Mouse (Mus musculus): ENCODE data around the gene Shroom2.

Gene Shroom2

DNA sequence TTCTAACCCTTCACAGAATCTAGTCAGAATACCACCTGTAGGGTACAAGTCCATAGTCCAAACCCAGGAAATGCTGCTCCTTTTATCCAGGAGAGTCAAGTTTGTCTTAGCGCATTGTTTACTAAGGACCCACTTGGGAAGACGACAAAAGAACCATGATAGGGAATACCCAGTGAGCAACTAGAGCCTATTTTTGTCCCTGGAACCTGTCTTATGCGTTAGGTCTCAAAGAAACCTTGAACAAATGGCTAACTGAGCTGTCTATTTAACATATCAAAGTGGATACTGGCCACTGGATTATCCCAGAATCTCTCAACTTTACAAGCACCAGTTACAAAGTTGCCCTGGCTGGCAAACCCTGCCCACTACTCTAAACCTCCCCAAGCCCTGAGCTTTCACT is 67.6 kb downstream of the Shroom2 start:
- no peak for DNase-seq (ENCODE audit: low spot score in 2 of 2)

DNA sequence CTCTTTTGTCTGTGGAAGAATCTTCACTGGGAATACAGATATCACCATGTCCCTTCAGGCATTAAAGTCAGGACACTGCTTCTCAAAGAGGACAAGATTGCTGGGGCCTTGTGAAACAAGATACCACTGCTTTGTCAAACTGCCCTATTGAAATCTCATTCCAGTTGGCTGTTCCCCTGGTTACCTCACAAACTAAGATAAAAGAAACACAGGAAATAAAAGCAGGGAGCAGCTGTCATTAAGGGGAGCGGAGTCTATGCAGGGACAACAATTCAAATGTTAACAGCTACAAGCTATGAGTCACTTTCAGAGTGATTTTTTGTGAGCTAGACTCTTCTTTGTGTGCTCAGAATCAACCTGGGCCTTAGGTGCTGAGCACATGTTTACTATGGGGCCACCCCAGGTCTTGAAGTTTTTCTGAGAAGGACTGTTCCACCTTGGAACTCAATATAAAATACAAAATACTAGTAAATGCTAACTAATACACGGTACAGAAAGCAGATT is 78.4 kb downstream of the Shroom2 start:
- no peak for DNase-seq (ENCODE audit: low spot score in 2 of 2)

DNA sequence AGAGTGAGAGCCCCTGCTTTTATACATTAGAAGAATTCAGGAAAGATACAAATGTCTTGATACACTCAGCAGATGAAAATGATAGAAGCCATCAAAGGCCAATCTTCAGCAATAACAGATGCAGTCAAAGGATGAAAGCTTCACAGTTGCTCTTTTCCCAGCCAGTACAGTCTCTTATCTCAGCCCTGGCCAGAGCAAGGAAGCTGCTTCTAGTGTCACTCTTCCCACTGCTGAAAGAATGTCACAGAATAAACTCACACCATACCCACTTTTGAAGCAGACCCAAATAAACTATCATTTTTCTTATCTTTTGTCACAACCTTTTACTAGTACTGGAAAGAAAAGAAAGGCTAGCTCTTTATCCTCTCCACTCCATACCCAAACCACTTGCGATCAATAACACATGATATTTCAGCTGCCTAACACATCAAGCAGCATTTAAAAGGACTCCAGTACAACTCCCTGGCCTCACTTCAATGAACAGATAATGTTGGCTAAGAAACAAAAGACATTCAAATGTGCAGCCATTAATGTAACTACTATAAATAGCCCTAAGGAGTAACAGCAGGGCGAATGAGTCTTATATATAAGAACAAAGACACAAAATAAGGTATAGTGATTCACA is 90.0 kb downstream of the Shroom2 start:
- DNase-seq (ENCODE audit: low spot score in 2 of 2): no peak

DNA sequence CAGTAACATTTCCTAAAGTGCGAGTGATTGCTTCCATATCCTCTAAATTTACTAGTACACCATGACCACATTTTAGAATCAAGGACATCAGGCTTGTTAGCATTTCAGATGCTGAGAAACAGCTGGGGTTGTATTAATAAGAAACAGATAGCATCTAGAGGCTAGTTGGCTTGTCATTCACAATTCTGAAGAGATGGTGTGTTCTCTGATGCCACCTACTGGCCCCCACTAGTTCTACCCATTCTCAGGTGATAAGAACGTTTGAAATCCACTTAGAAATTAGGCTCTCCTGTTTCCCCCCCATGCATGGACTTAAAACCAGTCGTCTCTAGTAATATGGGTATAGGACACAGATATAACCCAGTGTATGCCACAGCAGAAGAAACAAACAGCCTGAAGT is 92.9 kb downstream of the Shroom2 start:
- no peak for DNase-seq (ENCODE audit: low spot score in 2 of 2)

DNA sequence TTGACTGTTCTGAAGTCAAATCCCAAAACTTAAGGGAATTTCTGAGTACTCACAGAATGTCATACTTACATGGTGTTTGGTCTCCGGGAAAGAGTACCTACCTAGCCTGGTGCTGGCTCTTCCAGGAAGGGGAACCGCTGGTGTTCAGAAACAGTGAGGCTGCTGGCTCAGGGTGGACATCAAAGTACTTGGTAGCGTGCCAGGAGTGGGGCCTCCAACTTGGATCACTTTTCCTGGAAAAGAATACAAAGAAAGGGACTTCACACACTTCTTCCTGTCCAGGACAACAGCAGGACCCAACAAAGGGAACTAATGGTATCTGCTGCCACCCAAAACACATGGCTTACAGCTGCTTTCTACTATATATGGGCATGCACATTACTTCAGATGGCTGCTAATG is 95.8 kb downstream of the Shroom2 start:
- DNase-seq (ENCODE audit: low spot score in 2 of 2): no peak

DNA sequence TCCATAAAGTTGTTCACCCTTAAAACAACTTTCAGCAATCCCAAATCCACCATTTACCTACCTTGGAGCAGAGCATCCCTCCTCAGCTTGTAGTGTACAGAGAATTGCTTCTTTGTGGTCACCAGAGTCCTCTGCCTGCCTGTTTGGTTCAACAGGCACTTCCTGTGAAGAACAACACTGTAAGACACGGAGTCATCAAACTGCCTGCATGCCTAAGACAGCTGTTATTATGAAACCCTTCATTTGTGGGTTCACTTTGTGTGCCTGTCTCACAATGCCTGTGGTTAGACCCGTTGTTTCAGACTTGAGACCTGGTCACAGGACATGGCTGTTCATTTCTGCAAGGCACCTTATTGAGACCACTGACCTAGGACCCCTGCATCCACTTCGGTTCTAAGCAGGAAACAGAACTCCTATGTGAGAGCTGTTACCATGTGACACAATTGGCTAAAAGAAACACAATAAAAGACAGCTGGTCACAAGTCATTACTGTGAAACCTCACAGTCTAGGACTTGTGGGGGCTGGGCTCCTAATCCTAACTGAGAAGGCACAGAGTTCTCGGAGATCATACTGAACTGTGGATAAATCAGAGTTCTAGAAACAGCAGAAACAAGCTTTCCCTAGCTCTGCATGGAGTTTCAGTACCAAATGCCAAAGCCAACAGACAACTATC is 111.8 kb downstream of the Shroom2 start:
- no peak for DNase-seq (ENCODE audit: low spot score in 2 of 2)

DNA sequence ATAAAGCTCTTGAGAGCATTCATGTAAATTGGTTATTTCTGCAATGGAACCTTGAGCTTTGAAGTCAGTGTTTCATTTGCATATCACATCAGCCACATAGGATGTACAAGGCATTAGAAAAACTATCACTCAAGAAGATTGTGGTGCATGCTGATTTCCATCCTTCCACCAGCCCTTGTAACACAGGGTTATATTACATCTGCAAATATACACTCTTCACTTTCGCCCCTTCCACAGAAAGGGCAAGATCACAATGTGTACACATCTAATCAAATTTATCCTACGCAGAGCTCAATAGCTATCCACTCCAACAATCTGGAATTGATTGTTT is 112.7 kb downstream of the Shroom2 start:
- DNase-seq (ENCODE audit: low spot score in 2 of 2): no peak

DNA sequence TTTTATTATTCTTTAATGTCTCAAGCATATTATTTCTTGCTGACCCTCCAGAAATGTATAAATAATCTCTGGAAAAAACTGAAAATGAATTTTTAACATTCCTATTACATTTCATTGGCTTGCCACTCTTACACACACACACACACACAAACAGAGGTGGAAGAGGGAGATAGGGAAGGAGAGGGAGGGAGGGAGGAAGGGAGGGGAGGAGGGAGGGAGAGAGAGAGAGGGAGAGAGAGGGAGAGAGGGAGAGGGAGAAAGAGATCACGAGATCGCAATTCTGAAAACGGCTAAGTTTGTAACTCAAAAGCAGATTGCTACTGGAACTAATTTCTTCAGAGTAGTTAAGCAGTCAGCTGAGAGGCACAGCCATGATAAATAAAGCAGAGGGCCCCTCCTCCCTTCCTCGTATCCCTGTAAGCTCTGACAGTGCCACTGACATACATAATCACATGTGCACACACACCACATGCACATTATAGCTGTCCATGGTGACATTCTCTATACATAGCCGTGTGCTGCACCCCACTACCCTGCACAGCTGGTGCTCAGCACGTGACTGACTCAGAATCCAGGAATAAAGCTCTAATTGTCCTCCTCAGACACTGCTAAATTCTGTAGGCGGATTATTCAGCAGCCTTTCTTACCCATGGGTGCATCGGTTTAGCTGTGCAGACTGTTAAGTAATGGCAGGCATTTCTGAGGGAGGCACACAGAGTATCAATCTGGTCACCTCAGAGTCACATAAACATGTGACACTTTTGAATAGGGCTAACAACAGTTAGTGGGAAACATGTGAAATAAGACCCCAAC is 113.3 kb downstream of the Shroom2 start:
- no peak for DNase-seq (ENCODE audit: low spot score in 2 of 2)

DNA sequence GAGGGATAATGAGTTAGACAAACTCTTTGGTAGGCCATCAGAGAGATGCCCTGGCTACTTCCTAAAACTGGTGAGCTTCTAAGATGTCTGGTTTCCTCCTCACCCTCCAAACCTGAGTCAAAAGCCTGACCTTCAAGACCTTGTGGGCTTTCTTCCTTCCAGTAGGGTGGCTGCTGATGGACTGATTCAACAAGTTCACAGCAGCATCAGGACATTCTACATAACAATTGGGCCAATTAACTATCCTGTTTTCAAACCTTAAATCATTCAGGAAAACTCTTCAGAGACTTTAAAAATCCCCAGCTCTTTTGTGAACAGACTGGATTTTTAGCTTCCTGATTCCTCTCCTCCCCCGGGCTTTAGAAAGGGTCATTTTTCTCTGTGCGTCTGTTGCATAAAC is 116.6 kb downstream of the Shroom2 start:
- DNase-seq (ENCODE audit: low spot score in 2 of 2): no peak

DNA sequence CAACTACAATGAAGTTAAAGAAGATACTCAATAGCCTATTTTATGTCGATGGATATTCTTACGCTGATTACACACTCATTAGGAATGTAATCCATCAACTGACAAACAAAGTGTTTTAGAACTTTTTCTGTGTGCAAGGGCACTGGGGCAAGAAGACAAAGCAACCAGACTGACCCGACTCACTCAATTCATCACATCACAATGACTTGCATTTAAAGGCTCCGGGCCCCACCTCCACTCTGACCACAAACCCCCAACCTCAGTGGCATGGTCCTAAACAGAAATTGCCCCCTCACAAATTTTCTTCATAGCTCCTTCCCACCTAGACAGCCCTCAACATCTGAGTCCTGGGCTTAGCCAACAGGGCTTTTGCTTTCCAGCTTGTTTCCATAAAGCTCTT is 124.4 kb downstream of the Shroom2 start:
- DNase-seq (ENCODE audit: low spot score in 2 of 2): no peak

DNA sequence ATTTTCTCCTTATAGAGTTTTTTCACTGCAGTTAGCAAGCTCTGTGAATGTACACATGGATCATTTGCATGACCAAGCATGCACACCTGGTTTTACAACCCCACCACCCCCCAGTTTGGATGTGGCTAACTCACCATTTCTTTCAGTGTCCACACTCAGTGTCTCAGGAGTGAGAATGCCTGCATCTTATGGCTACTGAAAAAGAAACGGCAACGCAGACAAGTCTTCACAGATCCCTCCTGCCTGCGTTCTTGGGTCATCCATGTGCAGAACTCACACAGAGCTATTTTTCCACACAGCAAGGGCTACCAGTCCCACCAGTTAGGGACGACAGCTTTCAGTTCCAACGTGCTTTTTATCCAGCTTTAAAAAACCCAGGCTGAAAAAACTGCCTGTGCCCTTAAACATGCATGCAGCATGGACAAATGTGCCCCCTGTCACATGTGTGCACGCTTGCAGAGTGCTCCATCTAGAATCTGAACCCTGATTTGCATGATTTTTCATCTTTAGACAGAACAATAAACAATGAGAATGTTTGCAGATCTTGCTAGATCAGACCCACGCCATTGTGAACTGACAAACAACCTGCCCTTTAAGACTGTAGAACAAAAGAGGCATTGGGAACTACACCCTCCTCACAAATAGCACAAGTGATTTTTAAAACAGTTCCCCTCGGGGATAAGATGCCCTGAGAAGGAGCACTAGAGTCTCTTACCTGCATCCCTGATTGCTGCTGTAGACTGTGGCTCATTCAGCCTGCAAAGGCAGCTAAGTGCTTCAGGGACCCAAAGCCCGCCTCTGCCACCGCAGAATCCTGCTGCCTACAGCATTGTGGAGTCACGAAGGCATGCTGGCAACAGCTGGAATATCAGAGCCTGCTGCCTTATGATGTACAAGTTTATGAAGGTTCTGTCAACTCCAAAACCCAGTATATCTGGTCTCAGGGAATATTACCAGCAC is 125.3 kb downstream of the Shroom2 start:
- DNase-seq (ENCODE audit: low spot score in 2 of 2): no peak

DNA sequence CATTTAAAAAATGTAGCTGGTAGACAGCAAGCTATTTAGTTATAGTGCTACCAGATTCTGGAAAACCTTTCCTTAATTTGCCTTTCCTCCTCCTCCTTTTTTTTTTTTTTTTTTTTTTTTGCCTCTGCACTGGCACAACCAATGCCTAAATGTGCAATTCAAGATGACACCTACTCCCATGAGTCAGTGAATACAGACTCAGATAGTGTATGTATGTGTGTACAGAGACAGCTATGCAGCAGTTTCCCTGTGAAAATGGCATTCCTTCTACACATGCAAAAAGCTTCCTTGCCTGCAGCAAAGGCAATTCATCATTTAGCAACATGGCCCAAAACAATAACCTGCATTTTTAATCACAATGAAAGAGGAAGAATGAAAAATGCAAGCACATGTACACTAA is 126.1 kb downstream of the Shroom2 start:
- DNase-seq (ENCODE audit: low spot score in 2 of 2): no peak

DNA sequence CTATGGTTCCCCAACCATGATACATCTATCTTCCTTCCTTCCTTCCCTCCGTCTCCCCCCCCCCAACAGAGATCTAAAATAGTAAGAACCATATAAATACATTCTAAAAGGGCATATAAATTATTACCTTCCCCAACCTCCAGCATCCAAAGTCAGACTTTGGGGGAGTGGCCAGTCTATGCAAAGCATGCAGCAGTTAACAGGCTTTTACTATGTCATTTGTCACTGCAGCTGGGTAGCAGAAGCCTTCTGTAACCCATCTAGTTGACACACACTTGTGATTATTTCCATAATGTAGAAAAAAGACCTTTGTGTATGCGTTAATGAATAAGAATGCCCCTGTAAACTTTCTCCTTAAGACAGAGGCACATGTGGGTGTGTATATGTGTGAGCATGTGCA is 126.6 kb downstream of the Shroom2 start:
- DNase-seq (ENCODE audit: low spot score in 2 of 2): no peak

DNA sequence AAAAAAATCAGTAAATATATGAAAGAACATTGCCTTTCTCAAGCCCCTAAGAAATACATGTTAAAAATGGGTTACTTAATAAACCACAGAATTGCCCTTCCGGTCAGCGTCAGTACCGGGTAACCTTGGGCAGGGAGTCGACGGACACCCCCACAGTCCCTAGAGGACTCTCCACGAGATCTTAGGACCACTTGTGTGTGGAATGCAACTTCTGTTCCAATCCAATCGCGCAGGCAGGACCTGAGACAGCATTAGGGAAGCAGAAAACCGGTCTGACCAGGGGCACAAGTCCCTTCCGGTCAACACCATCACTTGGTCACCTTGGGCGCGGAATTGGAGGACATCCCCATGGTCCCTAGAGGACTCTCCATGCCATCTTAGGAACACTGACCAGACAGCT is 133.9 kb downstream of the Shroom2 start:
- DNase-seq (ENCODE audit: low spot score in 2 of 2): no peak

DNA sequence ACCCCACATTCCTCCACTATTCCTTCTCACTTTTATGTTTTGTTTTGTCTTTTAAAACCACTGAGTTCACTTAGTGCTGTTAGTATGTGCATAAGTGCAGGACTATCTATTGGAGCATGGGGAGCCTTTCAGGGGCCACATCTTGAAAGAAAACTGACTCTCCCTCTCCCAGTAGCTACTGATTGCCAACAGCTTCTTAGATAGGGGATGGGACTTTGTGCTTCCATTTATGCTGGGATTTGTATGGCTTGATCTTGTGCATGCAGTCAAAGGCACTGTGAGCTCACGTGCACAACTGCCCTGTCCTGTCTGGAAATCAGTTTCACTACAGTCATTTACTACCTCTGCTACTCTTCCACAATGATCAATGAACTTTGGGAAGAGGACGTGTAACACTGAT is 147.9 kb downstream of the Shroom2 start:
- DNase-seq (ENCODE audit: low spot score in 2 of 2): no peak

DNA sequence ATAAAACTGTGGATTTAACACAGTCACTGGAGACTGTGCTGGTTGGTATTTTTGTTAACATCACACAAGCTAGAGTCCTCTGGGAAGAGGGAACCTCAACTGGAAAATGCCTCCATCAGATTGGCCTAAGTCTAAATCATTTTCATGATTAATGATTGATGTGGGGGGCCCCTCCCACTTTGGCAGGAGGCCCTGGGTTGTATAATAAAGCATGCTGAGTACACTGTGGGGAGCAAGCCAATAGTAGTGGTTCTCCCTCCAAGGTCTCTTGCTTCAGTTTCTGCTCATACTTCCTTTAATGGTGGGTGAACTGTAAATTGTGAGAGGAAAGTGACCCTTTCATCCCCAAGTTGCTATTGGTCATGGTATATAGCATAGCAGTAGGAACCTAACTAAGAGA is 148.3 kb downstream of the Shroom2 start:
- DNase-seq (ENCODE audit: low spot score in 2 of 2): no peak

DNA sequence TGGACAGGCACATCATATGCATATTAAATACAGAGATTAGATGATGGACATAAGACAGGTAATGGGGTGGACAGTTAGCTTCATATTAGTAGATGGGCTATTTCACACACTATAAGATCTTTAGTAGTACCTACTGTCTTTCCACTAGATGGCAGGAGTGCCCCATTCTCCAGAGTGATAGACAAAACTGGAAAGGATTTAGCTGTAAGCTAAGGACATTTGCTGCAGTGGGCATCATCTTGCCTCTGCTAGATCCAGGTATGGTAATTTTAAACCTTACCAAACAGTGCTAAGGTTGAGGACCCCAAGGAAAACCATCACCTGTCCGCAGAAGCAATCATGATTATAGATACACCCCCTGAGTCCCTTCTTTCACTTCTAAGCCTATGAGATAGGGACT is 150.8 kb downstream of the Shroom2 start:
- DNase-seq (ENCODE audit: low spot score in 2 of 2): no peak

DNA sequence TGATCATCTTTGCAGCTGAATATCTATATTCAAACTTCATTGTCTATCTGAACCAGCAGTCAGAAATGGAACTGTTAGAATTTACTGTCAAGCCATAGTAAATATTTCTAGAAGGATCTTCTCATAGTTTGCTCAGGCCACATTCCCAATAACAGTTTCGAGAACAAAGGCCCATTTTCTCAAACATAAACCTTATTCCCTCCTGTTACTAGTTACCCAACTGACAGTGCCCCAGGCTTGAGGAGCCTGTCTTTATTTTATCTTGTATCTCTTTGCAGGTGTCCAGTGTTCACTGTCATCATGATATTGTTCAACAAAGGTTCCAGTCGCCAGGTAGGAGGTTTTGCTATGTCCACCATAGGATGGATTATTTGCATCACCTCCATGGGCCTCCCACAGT is 206.2 kb downstream of the Shroom2 start, which contains the start of gene Cldn34a:
Cldn34a (plus strand) TSS at position 301 of the 400 bp plus-strand sequence.
- no peak for DNase-seq (ENCODE audit: low spot score in 2 of 2)
